Mouse (Mus musculus): ENCODE measurements around the gene Ikzf1.

DNA sequence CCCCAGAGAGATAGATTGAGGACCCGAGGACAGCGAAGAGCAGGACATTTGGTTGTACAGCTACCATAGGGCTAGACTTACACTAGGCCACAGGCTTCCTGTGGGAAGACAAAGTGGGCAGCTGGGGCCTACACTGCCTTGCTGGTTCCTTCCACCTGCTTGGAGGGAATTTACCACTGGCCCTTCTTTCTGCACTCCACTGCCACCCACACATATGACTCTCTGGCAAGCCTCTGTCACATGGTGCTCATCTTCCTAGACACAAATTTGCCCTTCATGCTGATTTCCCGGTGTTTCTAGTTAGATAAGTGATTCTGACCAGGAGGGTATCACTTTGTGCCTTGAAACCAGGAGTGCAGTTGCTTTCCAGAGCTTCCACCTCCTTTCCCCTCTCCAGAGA is 28.4 kb upstream of the Ikzf1 start:
- TF ChIP-seq CTCF (conservative IDR thresholded peaks at IDR 0.05; ENCODE audit: low read length) (no peak), POU5F1 (IDR thresholded peaks at IDR 0.05; ENCODE audit: borderline replicate concordance, low read length) (no peak)

All from E14TG2a.4 (cell line).